Comparison of ENCODE assay signal across 15 mouse cellular contexts in genomic region chr15:98506253-98506957, GRCm38 (mm10). TPM values are rescaled to one million over a fixed set of nuclear protein-coding genes. Genes with fewer than 3 reads are reported as not detected.
A peak's percentile ranks its signal among the peaks of the same experiment; 100 is the strongest.
DNase-seq lines count a peak whose midpoint lies in the region; ATAC-seq and TF ChIP-seq lines count a peak whose summit lies in the region.
"Had no signal": no experiment of that assay in that cellular context is flagged by ENCODE, and none has a peak within 500 bp of the region (broad histone marks: within the 10 kb centered on the region; RNA-seq: fewer than 3 reads in every experiment).

No protein-coding gene starts in this region.

- H3K4me1 ChIP-seq in lung, postnatal 0 days (ENCODE audit: insufficient read depth, low read depth, low read length): no peaks in the 10 kb centered on the region
- H3K4me1 ChIP-seq in brown adipose tissue, adult 24 weeks (ENCODE audit: control insufficient read depth, insufficient read depth, insufficient read length, low read length): peaks cover 10% of the 10 kb centered on the region
- H3K4me1 ChIP-seq in midbrain, embryonic 14.5 days (ENCODE audit: control insufficient read depth, insufficient read depth, low read length): 0 out of 2 replicates have a peak, but pooled peaks cover 3% of the 10 kb centered on the region

- H3K9ac ChIP-seq in lung, postnatal 0 days (replicated peaks; ENCODE audit: low read depth): no peak overlapping the region
- H3K9ac ChIP-seq in midbrain, embryonic 14.5 days (replicated peaks; ENCODE audit: low read length): no peak overlapping the region
- H3K9ac ChIP-seq: limb, embryonic 13.5 days; neural tube, embryonic 12.5 days had no signal

- no peaks in the 10 kb centered on the region for H3K27me3 ChIP-seq in lung, postnatal 0 days (replicated peaks; ENCODE audit: insufficient read depth, low read length)
- no peaks in the 10 kb centered on the region for H3K27me3 ChIP-seq in midbrain, embryonic 14.5 days (ENCODE audit: control insufficient read depth, insufficient read depth, low read length)
- H3K27me3 ChIP-seq: neural tube, embryonic 12.5 days had no signal

- H3K36me3 ChIP-seq in lung, postnatal 0 days (ENCODE audit: insufficient read depth, low read length): no peaks in the 10 kb centered on the region
- H3K36me3 ChIP-seq in midbrain, embryonic 14.5 days (ENCODE audit: control insufficient read depth, insufficient read depth, low read length): no peaks in the 10 kb centered on the region
- H3K36me3 ChIP-seq: limb, embryonic 13.5 days; neural tube, embryonic 12.5 days had no signal

- DNase-seq in gastrocnemius, adult 2 months: no peak
- DNase-seq in gastrocnemius, postnatal 25 days: no peak
- peak; percentile 36 for DNase-seq in lung, postnatal 0 days (ENCODE audit: low spot score)
- no peak for DNase-seq in lung, adult 18-20 months
- DNase-seq in thymus, postnatal 10 days (ENCODE audit: low spot score in 2 of 2): peak; percentile 30 to 40
- DNase-seq in midbrain, embryonic 14.5 days: no peak
- DNase-seq in left cerebral cortex, postnatal 36 days (ENCODE audit: low spot score in 2 of 2): no peak
- DNase-seq: cerebellum, postnatal 14 days had no signal

- TF ChIP-seq CTCF in gastrocnemius, adult 2 months (IDR thresholded peaks at IDR 0.05): peak; percentile 22; the same call in 1 of the 2 replicates
- TF ChIP-seq CTCF in lung, postnatal 0 days (IDR thresholded peaks at IDR 0.05): peak; percentile 18; the same call in 1 of the 2 replicates

- no peak overlapping the region for H3K4me3 ChIP-seq in gastrocnemius, adult 2 months
- H3K4me3 ChIP-seq in lung, postnatal 0 days (ENCODE audit: low read depth, low read length): no peak overlapping the region
- no peak overlapping the region for H3K4me3 ChIP-seq in brown adipose tissue, adult 24 weeks (ENCODE audit: insufficient read depth, low read depth, low read length)
- H3K4me3 ChIP-seq in midbrain, embryonic 14.5 days (replicated peaks; ENCODE audit: low read depth, low read length): no peak overlapping the region
- H3K4me3 ChIP-seq: limb, embryonic 13.5 days; neural tube, embryonic 12.5 days had no signal

- H3K27ac ChIP-seq in gastrocnemius, adult 2 months: peak overlapping the region; percentile 46; the same call in 1 of the 2 replicates
- H3K27ac ChIP-seq in lung, postnatal 0 days (ENCODE audit: low read length): no peak overlapping the region
- H3K27ac ChIP-seq in brown adipose tissue, adult 24 weeks (replicated peaks; ENCODE audit: low read depth, low read length): peak overlapping the region; percentile 72
- H3K27ac ChIP-seq in midbrain, embryonic 14.5 days (replicated peaks; ENCODE audit: low read depth, low read length): no peak overlapping the region
- H3K27ac ChIP-seq: limb, embryonic 13.5 days; neural tube, embryonic 12.5 days had no signal

- intact Hi-C loops in gastrocnemius, adult 2 months (cut with DNase I): no loop called here
- intact Hi-C loops in left cerebral cortex, postnatal 36 days (cut with DNase I): no loop called here

- H3K4me2 ChIP-seq in lung, postnatal 0 days (replicated peaks; ENCODE audit: low read depth, low read length): no peak overlapping the region
- H3K4me2 ChIP-seq in midbrain, embryonic 14.5 days (ENCODE audit: low read length): no peak overlapping the region
- H3K4me2 ChIP-seq: limb, embryonic 13.5 days; neural tube, embryonic 12.5 days had no signal

- no peaks in the 10 kb centered on the region for H3K9me3 ChIP-seq in lung, postnatal 0 days (ENCODE audit: low read length)
- no peaks in the 10 kb centered on the region for H3K9me3 ChIP-seq in midbrain, embryonic 14.5 days (ENCODE audit: control insufficient read depth, low read length)
- H3K9me3 ChIP-seq: limb, embryonic 13.5 days; neural tube, embryonic 12.5 days had no signal

- TF ChIP-seq EP300 in lung, postnatal 0 days (IDR thresholded peaks at IDR 0.05): no peak

- 65% methylated on average over 9 of the region's 9 CpGs for WGBS in lung, postnatal 0 days
- WGBS in midbrain, embryonic 14.5 days: 84% methylated on average over 9 of the region's 9 CpGs

- ATAC-seq in lung, postnatal 0 days: no peak
- ATAC-seq in midbrain, embryonic 14.5 days (ENCODE audit: low FRiP score, low TSS enrichment): no peak

RNA-seq across cellular contexts. Expression of gene Olfr279, which starts 14.2 kb away (rescaled TPM):
- total RNA-seq in gastrocnemius, adult 2 months (2021): not detected
- not detected for total RNA-seq in gastrocnemius, postnatal 25 days (2021)
- polyA plus RNA-seq in lung, postnatal 0 days (2015; fragmentation: Nextera tagmentation; extraction: Ambion mirVana): not detected in 2 replicates
- not detected in 2 replicates for polyA plus RNA-seq in brown adipose tissue, adult 24 weeks (2012; ENCODE audit: insufficient read depth, insufficient read length, missing spikeins)
- polyA plus RNA-seq in midbrain, embryonic 14.5 days (2014; fragmentation: Nextera tagmentation; extraction: Ambion mirVana): not detected in 2 replicates
- total RNA-seq in left cerebral cortex, postnatal 36 days (2021): not detected
- total RNA-seq: megakaryocyte-erythroid progenitor cell, adult 5-6 weeks had no signal
- polyA plus RNA-seq: heart, postnatal 0 days; intestine, embryonic 14.5 days; limb, embryonic 13.5 days; neural tube, embryonic 12.5 days had no signal

RNA-seq across cellular contexts. Expression of gene Lalba, which starts 23.9 kb away (rescaled TPM):
- not detected for total RNA-seq in gastrocnemius, adult 2 months (2021)
- not detected for total RNA-seq in gastrocnemius, postnatal 25 days (2021)
- 0.31 and 3.3 TPM in 2 replicates for polyA plus RNA-seq in lung, postnatal 0 days (2015; fragmentation: Nextera tagmentation; extraction: Ambion mirVana)
- not detected in 2 replicates for polyA plus RNA-seq in brown adipose tissue, adult 24 weeks (2012; ENCODE audit: insufficient read depth, insufficient read length, missing spikeins)
- not detected in 2 replicates for polyA plus RNA-seq in midbrain, embryonic 14.5 days (2014; fragmentation: Nextera tagmentation; extraction: Ambion mirVana)
- total RNA-seq in left cerebral cortex, postnatal 36 days (2021): not detected
- total RNA-seq: layer of hippocampus, postnatal 14 days; megakaryocyte-erythroid progenitor cell, adult 5-6 weeks had no signal
- polyA plus RNA-seq: neural tube, embryonic 12.5 days had no signal

RNA-seq across cellular contexts. Expression of gene Kansl2, which starts 27.7 kb away (rescaled TPM):
- total RNA-seq in gastrocnemius, adult 2 months (2021): 10 to 100 TPM; 64.7 to 66.3 TPM
- total RNA-seq in gastrocnemius, postnatal 25 days (2021): 10 to 100 TPM; 55.8 to 57.9 TPM
- 50.4 and 56.0 TPM in 2 replicates for polyA plus RNA-seq in lung, postnatal 0 days (2015; fragmentation: Nextera tagmentation; extraction: Ambion mirVana)
- polyA plus RNA-seq in brown adipose tissue, adult 24 weeks (2012; ENCODE audit: insufficient read depth, insufficient read length, missing spikeins): 33.1 and 38.0 TPM in 2 replicates
- polyA plus RNA-seq in midbrain, embryonic 14.5 days (2014; fragmentation: Nextera tagmentation; extraction: Ambion mirVana): 125 TPM in 2 replicates
- total RNA-seq in left cerebral cortex, postnatal 36 days (2021): 10 to 100 TPM; 58.9 to 60.9 TPM

RNA-seq across cellular contexts. Expression of gene OR5BS1P, which starts 36.7 kb away (rescaled TPM):
- total RNA-seq in gastrocnemius, adult 2 months (2021): not detected
- not detected for total RNA-seq in gastrocnemius, postnatal 25 days (2021)
- not detected in 2 replicates for polyA plus RNA-seq in lung, postnatal 0 days (2015; fragmentation: Nextera tagmentation; extraction: Ambion mirVana)
- polyA plus RNA-seq in brown adipose tissue, adult 24 weeks (2012; ENCODE audit: insufficient read depth, insufficient read length, missing spikeins): not detected in 2 replicates
- not detected in 2 replicates for polyA plus RNA-seq in midbrain, embryonic 14.5 days (2014; fragmentation: Nextera tagmentation; extraction: Ambion mirVana)
- not detected for total RNA-seq in left cerebral cortex, postnatal 36 days (2021)
- total RNA-seq: layer of hippocampus, postnatal 14 days; megakaryocyte-erythroid progenitor cell, adult 5-6 weeks had no signal
- polyA plus RNA-seq: heart, postnatal 0 days; intestine, embryonic 14.5 days; limb, embryonic 13.5 days; neural tube, embryonic 12.5 days had no signal

RNA-seq across cellular contexts. Expression of gene Olfr281, which starts 54.0 kb away (rescaled TPM):
- total RNA-seq in gastrocnemius, adult 2 months (2021): not detected
- total RNA-seq in gastrocnemius, postnatal 25 days (2021): not detected
- polyA plus RNA-seq in lung, postnatal 0 days (2015; fragmentation: Nextera tagmentation; extraction: Ambion mirVana): not detected in 2 replicates
- not detected in 2 replicates for polyA plus RNA-seq in brown adipose tissue, adult 24 weeks (2012; ENCODE audit: insufficient read depth, insufficient read length, missing spikeins)
- polyA plus RNA-seq in midbrain, embryonic 14.5 days (2014; fragmentation: Nextera tagmentation; extraction: Ambion mirVana): not detected in 2 replicates
- total RNA-seq in left cerebral cortex, postnatal 36 days (2021): not detected
- total RNA-seq: layer of hippocampus, postnatal 14 days; megakaryocyte-erythroid progenitor cell, adult 5-6 weeks had no signal
- polyA plus RNA-seq: heart, postnatal 0 days; intestine, embryonic 14.5 days; limb, embryonic 13.5 days; neural tube, embryonic 12.5 days had no signal

Comparison
In these comparisons a context has a peak if more than half of its experiments do, and no peak if none do; other contexts are left out.
1. DNase-seq: peak in lung, postnatal 0 days (single experiment) and thymus, postnatal 10 days (2 of 2); none in gastrocnemius, adult 2 months (single experiment), gastrocnemius, postnatal 25 days (single experiment), lung, adult 18-20 months (0 of 2), midbrain, embryonic 14.5 days (single experiment) and left cerebral cortex, postnatal 36 days (0 of 2).
2. H3K27ac ChIP-seq: peak in gastrocnemius, adult 2 months (single experiment) and brown adipose tissue, adult 24 weeks (single experiment); none in lung, postnatal 0 days (single experiment) and midbrain, embryonic 14.5 days (single experiment).